In genomic region chr10:87787521-87787920, GRCm38 (mm10) we compare ENCODE assay signal across 9 mouse cellular contexts.
DNase-seq lines count a peak whose midpoint lies in the region; ATAC-seq lines count a peak whose summit lies in the region.
"Had no signal": no experiment of that assay in that cellular context is flagged by ENCODE, and none has a peak within 500 bp of the region (broad histone marks: within the 10 kb centered on the region; RNA-seq: fewer than 3 reads in every experiment).

No protein-coding gene starts in this region.

- no peak overlapping the region for H3K4me3 ChIP-seq in stomach, embryonic 16.5 days (replicated peaks; ENCODE audit: low read length)

- peak; percentile 73 for ATAC-seq in stomach, embryonic 16.5 days (ENCODE audit: insufficient read depth, low FRiP score)
- ATAC-seq in cerebellum, adult (ENCODE audit: insufficient number of reproducible peaks, low FRiP score, low TSS enrichment): no peak

- no peaks in the 10 kb centered on the region for H3K36me3 ChIP-seq in stomach, embryonic 16.5 days (ENCODE audit: control insufficient read depth, insufficient read depth, low read length)

- H3K4me2 ChIP-seq in stomach, embryonic 16.5 days (ENCODE audit: low read depth, low read length): no peak overlapping the region

- 22% methylated on average over 4 of the region's 4 CpGs for WGBS in stomach, embryonic 16.5 days

- H3K9me3 ChIP-seq in stomach, embryonic 16.5 days (replicated peaks; ENCODE audit: control insufficient read depth, low read length): no peaks in the 10 kb centered on the region

- H3K9ac ChIP-seq in stomach, embryonic 16.5 days (ENCODE audit: low read length): no peak overlapping the region
- H3K9ac ChIP-seq: liver, embryonic 14.5 days had no signal

- H3K27ac ChIP-seq in stomach, embryonic 16.5 days (ENCODE audit: low read length): no peak overlapping the region
- H3K27ac ChIP-seq: liver, embryonic 14.5 days had no signal

- no peaks in the 10 kb centered on the region for H3K4me1 ChIP-seq in stomach, embryonic 16.5 days (ENCODE audit: control insufficient read depth, insufficient read depth, low read length)

- no peaks in the 10 kb centered on the region for H3K27me3 ChIP-seq in stomach, embryonic 16.5 days (ENCODE audit: control insufficient read depth, insufficient read depth, low read length)

- peak; percentile 42 for DNase-seq in testis, postnatal 10 days (ENCODE audit: low spot score)
- no peak for DNase-seq in testis, postnatal 14 days (ENCODE audit: low spot score)
- DNase-seq in heart, adult 9 months (ENCODE audit: low spot score in 2 of 2): peak; percentile 41 to 71
- DNase-seq in layer of hippocampus, postnatal 10 days (ENCODE audit: low spot score in 2 of 2): peak; percentile 15 to 26
- no peak for DNase-seq in cerebellum, postnatal 4 days (ENCODE audit: low spot score in 2 of 2)
- no peak for DNase-seq in thymus, postnatal 10 days (ENCODE audit: low spot score in 2 of 2)

Comparison
In these comparisons a context has a peak if more than half of its experiments do, and no peak if none do; other contexts are left out.
1. DNase-seq: peak in testis, postnatal 10 days (single experiment), heart, adult 9 months (2 of 2) and layer of hippocampus, postnatal 10 days (2 of 2); none in testis, postnatal 14 days (single experiment), cerebellum, postnatal 4 days (0 of 2) and thymus, postnatal 10 days (0 of 2).